Mouse (Mus musculus): ENCODE results near the gene Creb5.

- TF ChIP-seq CTCF (IDR thresholded peaks at IDR 0.05; ENCODE audit: insufficient read depth, low read length) (no peak), POLR2A (IDR thresholded peaks at IDR 0.05; ENCODE audit: borderline replicate concordance, extremely low read depth, low read depth, low read length) (no peak)
These were observed 165.2 kb downstream of the Creb5 start for GRCm38 (mm10) chr6:53452240-53452639.

Data from lung, adult 2 months (tissue).